Mouse (Mus musculus): ENCODE measurements around the gene Dhx8.

GRCm38 (mm10) chr11:101768721-101769120 is 36.0 kb downstream of the Dhx8 start:
- TF ChIP-seq CTCF (IDR thresholded peaks at IDR 0.05; ENCODE audit: low read depth) = no peak
- TF ChIP-seq EP300 (IDR thresholded peaks at IDR 0.05; ENCODE audit: low read depth) = no peak
